Comparison of ENCODE assay signal across 8 mouse cellular contexts in genomic region chr1:83064851-83065250, GRCm38 (mm10). TPM values are rescaled to one million over a fixed set of nuclear protein-coding genes. Genes with fewer than 3 reads are reported as not detected.
DNase-seq lines count a peak whose midpoint lies in the region; ATAC-seq and TF ChIP-seq lines count a peak whose summit lies in the region.
"Had no signal": no experiment of that assay in that cellular context is flagged by ENCODE, and none has a peak within 500 bp of the region (broad histone marks: within the 10 kb centered on the region; RNA-seq: fewer than 3 reads in every experiment).

No protein-coding gene starts in this region.

- ATAC-seq in kidney, embryonic 15.5 days (replicated peaks; ENCODE audit: low FRiP score), result no peak
- 0 out of 2 replicates have a peak, but pooled peaks have one; percentile 26 for ATAC-seq in intestine, embryonic 16.5 days
- no peak for ATAC-seq in erythroid progenitor cell, adult 5-6 weeks (replicated peaks; ENCODE audit: low FRiP score, poor library complexity, severe bottlenecking)

- H3K9me3 ChIP-seq in kidney, embryonic 15.5 days (replicated peaks), result no peaks in the 10 kb centered on the region
- H3K9me3 ChIP-seq in E14TG2a.4 (ENCODE audit: low read length), result no peaks in the 10 kb centered on the region
- H3K9me3 ChIP-seq in intestine, embryonic 16.5 days (ENCODE audit: control insufficient read depth, low read length), result no peaks in the 10 kb centered on the region

- H3K27ac ChIP-seq in kidney, embryonic 15.5 days, result no peak overlapping the region
- H3K27ac ChIP-seq in intestine, embryonic 16.5 days (ENCODE audit: low read length), result no peak overlapping the region

- no peak overlapping the region for H3K4me3 ChIP-seq in kidney, embryonic 15.5 days (replicated peaks)
- no peak overlapping the region for H3K4me3 ChIP-seq in E14TG2a.4 (replicated peaks; ENCODE audit: low read length)
- no peak overlapping the region for H3K4me3 ChIP-seq in intestine, embryonic 16.5 days (ENCODE audit: low read length)

- DNase-seq in kidney, adult 9 months, result peak; percentile 25
- DNase-seq in R1 (ENCODE audit: low read depth, low spot score), result peak; percentile 58
- DNase-seq in right cerebral cortex, postnatal 4 days, result no peak

- H3K27me3 ChIP-seq in kidney, embryonic 15.5 days, result no peaks in the 10 kb centered on the region
- no peaks in the 10 kb centered on the region for H3K27me3 ChIP-seq in E14TG2a.4 (ENCODE audit: insufficient read depth, low read length)
- H3K27me3 ChIP-seq in intestine, embryonic 16.5 days (replicated peaks; ENCODE audit: control insufficient read depth, insufficient read depth, low read length), result no peaks in the 10 kb centered on the region

- WGBS in kidney, embryonic 15.5 days, result 32% methylated on average over 3 of the region's 3 CpGs
- 24% methylated on average over 3 of the region's 3 CpGs for WGBS in intestine, embryonic 16.5 days

- no peaks in the 10 kb centered on the region for H3K4me1 ChIP-seq in kidney, embryonic 15.5 days
- H3K4me1 ChIP-seq in E14TG2a.4 (replicated peaks; ENCODE audit: low read depth, low read length), result no peaks in the 10 kb centered on the region
- H3K4me1 ChIP-seq in intestine, embryonic 16.5 days (ENCODE audit: control insufficient read depth, insufficient read depth, low read length), result no peaks in the 10 kb centered on the region; the same call in 1 of the 2 replicates

- peak; percentile 72 for TF ChIP-seq CTCF in E14TG2a.4 (conservative IDR thresholded peaks at IDR 0.05; ENCODE audit: low read length)

- H3K9ac ChIP-seq in kidney, embryonic 15.5 days, result no peak overlapping the region
- H3K9ac ChIP-seq in intestine, embryonic 16.5 days (ENCODE audit: low read depth, low read length), result no peak overlapping the region

- no peak overlapping the region for H3K4me2 ChIP-seq in kidney, embryonic 15.5 days
- no peak overlapping the region for H3K4me2 ChIP-seq in intestine, embryonic 16.5 days (ENCODE audit: low read depth, low read length)

- no peaks in the 10 kb centered on the region for H3K36me3 ChIP-seq in kidney, embryonic 15.5 days
- no peaks in the 10 kb centered on the region for H3K36me3 ChIP-seq in E14TG2a.4 (ENCODE audit: insufficient read depth, low read length)
- H3K36me3 ChIP-seq in intestine, embryonic 16.5 days (ENCODE audit: control insufficient read depth, insufficient read depth, low read length), result no peaks in the 10 kb centered on the region

RNA-seq across cellular contexts. Expression of gene Krtap28-13, which starts 4.1 kb away (rescaled TPM):
- not detected in 2 replicates for polyA plus RNA-seq in kidney, embryonic 15.5 days (2015; fragmentation: Nextera tagmentation; extraction: Ambion mirVana)
- not detected in 2 replicates for polyA plus RNA-seq in intestine, embryonic 16.5 days (2015; fragmentation: Nextera tagmentation; extraction: Ambion mirVana)
- total RNA-seq in erythroid progenitor cell, adult 5-6 weeks (2015; ENCODE audit: low replicate concordance), result not detected in 2 replicates
- not detected in 2 replicates for total RNA-seq in erythroid progenitor cell, adult 5-6 weeks (2017; ENCODE audit: low replicate concordance)
- polyA plus RNA-seq: lung, embryonic 16.5 days had no signal

RNA-seq across cellular contexts. Expression of gene A030005K14Rik, which starts 5.7 kb away (rescaled TPM):
- not detected in 2 replicates for polyA plus RNA-seq in kidney, embryonic 15.5 days (2015; fragmentation: Nextera tagmentation; extraction: Ambion mirVana)
- polyA plus RNA-seq in intestine, embryonic 16.5 days (2015; fragmentation: Nextera tagmentation; extraction: Ambion mirVana), result not detected in 2 replicates
- not detected in 2 replicates for total RNA-seq in erythroid progenitor cell, adult 5-6 weeks (2015; ENCODE audit: low replicate concordance)
- not detected in 2 replicates for total RNA-seq in erythroid progenitor cell, adult 5-6 weeks (2017; ENCODE audit: low replicate concordance)
- polyA plus RNA-seq: lung, embryonic 16.5 days had no signal

RNA-seq across cellular contexts. Expression of gene Gm47969, which starts 20.1 kb away (rescaled TPM):
- not detected in 2 replicates for polyA plus RNA-seq in kidney, embryonic 15.5 days (2015; fragmentation: Nextera tagmentation; extraction: Ambion mirVana)
- polyA plus RNA-seq in intestine, embryonic 16.5 days (2015; fragmentation: Nextera tagmentation; extraction: Ambion mirVana), result not detected in 2 replicates
- not detected in 2 replicates for total RNA-seq in erythroid progenitor cell, adult 5-6 weeks (2015; ENCODE audit: low replicate concordance)
- not detected in 2 replicates for total RNA-seq in erythroid progenitor cell, adult 5-6 weeks (2017; ENCODE audit: low replicate concordance)
- polyA plus RNA-seq: lung, embryonic 16.5 days had no signal

RNA-seq across cellular contexts. Expression of gene Krtap28-10, which starts 22.6 kb away (rescaled TPM):
- polyA plus RNA-seq in kidney, embryonic 15.5 days (2015; fragmentation: Nextera tagmentation; extraction: Ambion mirVana), result not detected in 2 replicates
- not detected in 2 replicates for polyA plus RNA-seq in intestine, embryonic 16.5 days (2015; fragmentation: Nextera tagmentation; extraction: Ambion mirVana)
- total RNA-seq in erythroid progenitor cell, adult 5-6 weeks (2015; ENCODE audit: low replicate concordance), result not detected in 2 replicates
- total RNA-seq in erythroid progenitor cell, adult 5-6 weeks (2017; ENCODE audit: low replicate concordance), result not detected in 2 replicates
- polyA plus RNA-seq: lung, embryonic 16.5 days had no signal

RNA-seq across cellular contexts. Expression of gene Slc19a3, which starts 26.6 kb away (rescaled TPM):
- 1.1 and 1.2 TPM in 2 replicates for polyA plus RNA-seq in kidney, embryonic 15.5 days (2015; fragmentation: Nextera tagmentation; extraction: Ambion mirVana)
- 1.9 and 2.0 TPM in 2 replicates for polyA plus RNA-seq in intestine, embryonic 16.5 days (2015; fragmentation: Nextera tagmentation; extraction: Ambion mirVana)
- not detected in 2 replicates for total RNA-seq in erythroid progenitor cell, adult 5-6 weeks (2015; ENCODE audit: low replicate concordance)
- total RNA-seq in erythroid progenitor cell, adult 5-6 weeks (2017; ENCODE audit: low replicate concordance), result not detected in 2 replicates
